Mouse (Mus musculus): ENCODE data around the gene Gm15737. TPM values are rescaled to one million over a fixed set of nuclear protein-coding genes. Genes with fewer than 3 reads are reported as not detected.

The Gm15737 gene
- polyA plus RNA-seq (2012; ENCODE audit: insufficient read depth, insufficient read length, low replicate concordance, missing spikeins), result not detected in 2 replicates

GRCm38 (mm10) chr6:92869089-92869581 lies at the start of gene Gm15737:
Gene Gm15737 (plus strand): TSS chr6:92869357.
- no peaks in the 10 kb centered on the region for H3K4me1 ChIP-seq (ENCODE audit: control insufficient read depth, insufficient read depth, low read length)
- 76% methylated on average over 4 of the region's 4 CpGs for WGBS
- no peak within 1 kb of the TSS for H3K4me3 ChIP-seq (ENCODE audit: insufficient read depth, low read depth, low read length)
- TF ChIP-seq POLR2A (IDR thresholded peaks at IDR 0.05; ENCODE audit: insufficient read depth, low read depth, low read length), result no peak
- no peak for TF ChIP-seq CTCF (IDR thresholded peaks at IDR 0.05; ENCODE audit: insufficient read depth, low read depth, low read length)
- no peak within 1 kb of the TSS for H3K27ac ChIP-seq (ENCODE audit: insufficient read depth, low read depth, low read length)

- H3K27ac ChIP-seq (ENCODE audit: insufficient read depth, low read depth, low read length), result no peak overlapping the region
- no peaks in the 10 kb centered on the region for H3K4me1 ChIP-seq (ENCODE audit: control insufficient read depth, insufficient read depth, low read length)
- WGBS, result 58% methylated on average over 5 of the region's 5 CpGs
- TF ChIP-seq POLR2A (IDR thresholded peaks at IDR 0.05; ENCODE audit: insufficient read depth, low read depth, low read length) (no peak), CTCF (IDR thresholded peaks at IDR 0.05; ENCODE audit: insufficient read depth, low read depth, low read length) (no peak)
- H3K4me3 ChIP-seq (ENCODE audit: insufficient read depth, low read depth, low read length), result no peak overlapping the region
These were observed 47.6 kb upstream of the Gm15737 start for GRCm38 (mm10) chr6:92821606-92822005.

- WGBS, result 57% methylated on average over 6 of the region's 6 CpGs
- TF ChIP-seq CTCF (IDR thresholded peaks at IDR 0.05; ENCODE audit: insufficient read depth, low read depth, low read length) (no peak), POLR2A (IDR thresholded peaks at IDR 0.05; ENCODE audit: insufficient read depth, low read depth, low read length) (no peak)
- H3K4me3 ChIP-seq (ENCODE audit: insufficient read depth, low read depth, low read length), result no peak overlapping the region
- no peak overlapping the region for H3K27ac ChIP-seq (ENCODE audit: insufficient read depth, low read depth, low read length)
- no peaks in the 10 kb centered on the region for H3K4me1 ChIP-seq (ENCODE audit: control insufficient read depth, insufficient read depth, low read length)
These were observed 47.2 kb upstream of the Gm15737 start for GRCm38 (mm10) chr6:92822006-92822405.

GRCm38 (mm10) chr6:92823991-92824390 lies 45.2 kb upstream of the Gm15737 start:
- WGBS, result 77% methylated on average over 7 of the region's 7 CpGs
- no peak overlapping the region for H3K27ac ChIP-seq (ENCODE audit: insufficient read depth, low read depth, low read length)
- TF ChIP-seq CTCF (IDR thresholded peaks at IDR 0.05; ENCODE audit: insufficient read depth, low read depth, low read length) (no peak), POLR2A (IDR thresholded peaks at IDR 0.05; ENCODE audit: insufficient read depth, low read depth, low read length) (no peak)
- no peaks in the 10 kb centered on the region for H3K4me1 ChIP-seq (ENCODE audit: control insufficient read depth, insufficient read depth, low read length)
- H3K4me3 ChIP-seq (ENCODE audit: insufficient read depth, low read depth, low read length), result no peak overlapping the region

DNA sequence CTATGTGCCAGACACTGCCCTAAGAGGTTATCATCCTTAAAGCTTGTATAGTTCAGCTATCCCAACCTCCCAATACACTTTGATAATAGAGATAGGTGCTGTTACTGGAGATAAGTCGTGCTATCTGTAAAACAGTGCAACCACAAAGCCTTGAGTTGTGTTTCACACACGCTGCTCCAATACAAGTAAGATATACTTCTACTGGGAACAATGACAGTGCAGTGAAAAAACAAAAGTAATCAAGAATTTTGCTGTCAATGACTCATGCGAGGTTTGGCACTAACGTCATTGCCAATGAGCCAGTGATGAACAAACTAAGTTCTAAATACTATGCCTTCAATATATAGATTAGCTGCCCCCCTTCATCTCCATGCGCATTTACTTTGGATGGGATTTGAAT lies 42.6 kb upstream of the Gm15737 start:
- Histone ChIP-seq H3K27ac (ENCODE audit: insufficient read depth, low read depth, low read length) (no peak overlapping the region), H3K4me3 (ENCODE audit: insufficient read depth, low read depth, low read length) (no peak overlapping the region), H3K4me1 (ENCODE audit: control insufficient read depth, insufficient read depth, low read length) (no peaks in the 10 kb centered on the region)
- TF ChIP-seq POLR2A (IDR thresholded peaks at IDR 0.05; ENCODE audit: insufficient read depth, low read depth, low read length), result no peak
- TF ChIP-seq CTCF (IDR thresholded peaks at IDR 0.05; ENCODE audit: insufficient read depth, low read depth, low read length), result no peak
- WGBS, result 87% methylated on average over 5 of the region's 5 CpGs

GRCm38 (mm10) chr6:92827360-92827759 lies 41.8 kb upstream of the Gm15737 start:
- no peaks in the 10 kb centered on the region for H3K4me1 ChIP-seq (ENCODE audit: control insufficient read depth, insufficient read depth, low read length)
- TF ChIP-seq POLR2A (IDR thresholded peaks at IDR 0.05; ENCODE audit: insufficient read depth, low read depth, low read length) (no peak), CTCF (IDR thresholded peaks at IDR 0.05; ENCODE audit: insufficient read depth, low read depth, low read length) (no peak)
- H3K4me3 ChIP-seq (ENCODE audit: insufficient read depth, low read depth, low read length), result no peak overlapping the region
- H3K27ac ChIP-seq (ENCODE audit: insufficient read depth, low read depth, low read length), result no peak overlapping the region
- 65% methylated on average over 5 of the region's 5 CpGs for WGBS

DNA sequence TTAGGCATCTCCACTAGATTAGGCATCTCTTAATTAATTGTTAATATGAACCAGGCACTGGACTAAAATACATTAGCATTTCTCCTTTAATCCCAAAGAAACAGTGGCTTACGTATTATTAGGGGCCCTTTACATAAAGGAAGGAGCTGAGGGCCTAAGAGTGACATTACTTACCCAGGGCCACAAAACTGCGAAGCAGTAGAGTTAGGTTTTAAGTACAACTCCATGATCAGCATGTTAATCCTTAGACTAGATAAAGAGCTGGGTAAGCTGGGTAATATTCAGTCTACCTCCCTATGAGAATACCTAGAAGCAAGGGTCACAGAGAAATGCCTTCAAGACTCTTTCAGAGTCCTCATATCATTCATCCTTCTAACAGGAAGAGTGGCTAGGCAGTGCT lies 40.0 kb upstream of the Gm15737 start:
- H3K4me3 ChIP-seq (ENCODE audit: insufficient read depth, low read depth, low read length), result no peak overlapping the region
- H3K4me1 ChIP-seq (ENCODE audit: control insufficient read depth, insufficient read depth, low read length), result no peaks in the 10 kb centered on the region
- TF ChIP-seq CTCF (IDR thresholded peaks at IDR 0.05; ENCODE audit: insufficient read depth, low read depth, low read length) (no peak), POLR2A (IDR thresholded peaks at IDR 0.05; ENCODE audit: insufficient read depth, low read depth, low read length) (no peak)
- no peak overlapping the region for H3K27ac ChIP-seq (ENCODE audit: insufficient read depth, low read depth, low read length)
- 96% methylated on average over 2 of the region's 2 CpGs for WGBS

DNA sequence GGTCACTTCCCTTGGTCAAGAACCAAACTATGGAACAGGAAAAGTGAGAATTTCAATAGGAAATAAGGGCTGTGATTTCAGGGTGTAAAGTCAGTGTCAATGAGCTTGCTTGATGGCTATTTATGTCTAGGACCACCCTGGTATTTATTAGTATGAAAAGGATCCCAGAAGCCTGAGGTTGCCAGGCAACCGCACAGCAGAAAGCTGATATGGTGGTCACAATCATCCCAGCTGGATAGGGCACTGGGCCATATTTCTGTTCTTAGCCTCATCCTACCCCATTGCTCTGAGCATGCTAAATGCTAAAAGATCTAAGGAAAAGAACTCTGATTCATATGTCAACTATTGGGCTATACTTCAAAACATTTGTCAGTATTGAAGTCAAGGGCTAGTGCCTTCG lies 38.1 kb upstream of the Gm15737 start:
- Histone ChIP-seq H3K4me1 (ENCODE audit: control insufficient read depth, insufficient read depth, low read length) (no peaks in the 10 kb centered on the region), H3K4me3 (ENCODE audit: insufficient read depth, low read depth, low read length) (no peak overlapping the region), H3K27ac (ENCODE audit: insufficient read depth, low read depth, low read length) (no peak overlapping the region)
- 70% methylated on average over 2 of the region's 2 CpGs for WGBS
- no peak for TF ChIP-seq POLR2A (IDR thresholded peaks at IDR 0.05; ENCODE audit: insufficient read depth, low read depth, low read length)
- no peak for TF ChIP-seq CTCF (IDR thresholded peaks at IDR 0.05; ENCODE audit: insufficient read depth, low read depth, low read length)

- H3K27ac ChIP-seq (ENCODE audit: insufficient read depth, low read depth, low read length), result no peak overlapping the region
- no peak overlapping the region for H3K4me3 ChIP-seq (ENCODE audit: insufficient read depth, low read depth, low read length)
- WGBS, result 61% methylated on average over 2 of the region's 2 CpGs
- no peaks in the 10 kb centered on the region for H3K4me1 ChIP-seq (ENCODE audit: control insufficient read depth, insufficient read depth, low read length)
- no peak for TF ChIP-seq POLR2A (IDR thresholded peaks at IDR 0.05; ENCODE audit: insufficient read depth, low read depth, low read length)
- TF ChIP-seq CTCF (IDR thresholded peaks at IDR 0.05; ENCODE audit: insufficient read depth, low read depth, low read length), result no peak
These were observed 27.2 kb upstream of the Gm15737 start for GRCm38 (mm10) chr6:92842000-92842399.

DNA sequence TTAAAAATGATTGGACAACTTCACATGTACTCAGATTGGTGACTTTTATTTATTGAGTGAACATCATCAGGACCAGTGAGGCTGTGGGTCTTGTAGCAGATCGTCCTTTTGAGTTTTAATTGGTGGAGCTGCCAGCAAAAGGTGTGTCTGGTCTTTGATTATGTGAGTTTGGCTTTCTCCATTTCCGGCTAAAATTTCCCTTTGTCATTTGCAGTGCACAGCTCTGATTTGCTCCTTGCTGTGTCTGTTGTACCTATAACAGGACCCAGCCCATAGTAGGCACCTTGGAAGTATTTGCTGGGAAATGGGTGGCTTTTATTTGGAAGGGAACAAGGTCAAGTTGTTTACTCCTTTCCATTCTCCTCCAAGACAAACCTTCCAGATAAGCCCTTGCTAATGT lies 25.7 kb upstream of the Gm15737 start:
- TF ChIP-seq CTCF (IDR thresholded peaks at IDR 0.05; ENCODE audit: insufficient read depth, low read depth, low read length) (no peak), POLR2A (IDR thresholded peaks at IDR 0.05; ENCODE audit: insufficient read depth, low read depth, low read length) (no peak)
- no peak overlapping the region for H3K4me3 ChIP-seq (ENCODE audit: insufficient read depth, low read depth, low read length)
- H3K27ac ChIP-seq (ENCODE audit: insufficient read depth, low read depth, low read length), result no peak overlapping the region
- 91% methylated on average over 2 of the region's 2 CpGs for WGBS
- no peaks in the 10 kb centered on the region for H3K4me1 ChIP-seq (ENCODE audit: control insufficient read depth, insufficient read depth, low read length)

Measured in olfactory bulb, adult 2 months (tissue).